Comparison of ENCODE assay signal across 17 mouse cellular contexts in the genomic region with DNA sequence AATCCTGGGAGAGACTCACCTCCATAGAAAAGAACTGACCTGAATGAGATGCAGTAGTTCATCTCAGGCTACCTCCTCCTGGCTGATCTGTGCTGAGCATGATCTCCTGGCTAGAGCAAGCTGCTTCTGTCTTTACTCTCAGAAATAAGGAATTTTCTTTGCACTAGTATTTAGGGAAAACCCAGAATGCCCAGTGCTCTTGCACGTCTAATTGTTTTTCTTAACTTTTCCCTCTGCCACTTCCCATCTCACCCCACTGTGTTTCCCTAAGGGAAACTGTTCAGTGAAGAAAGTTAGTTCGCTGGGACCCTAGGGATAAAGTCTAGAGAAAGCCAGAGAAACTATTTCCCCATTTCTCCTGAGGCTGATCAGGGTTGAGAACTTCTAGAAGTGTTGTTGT. TPM values are rescaled to one million over a fixed set of nuclear protein-coding genes. Genes with fewer than 3 reads are reported as not detected.
"Had no signal": no experiment of that assay in that cellular context is flagged by ENCODE, and none has a peak within 500 bp of the region (broad histone marks: within the 10 kb centered on the region; RNA-seq: fewer than 3 reads in every experiment).

A gene (minus strand): TSS at position 101 of the 400 bp plus-strand sequence.

- H3K27ac ChIP-seq: neural tube, embryonic 13.5 days; neural tube, embryonic 15.5 days; stomach, embryonic 15.5 days; stomach, postnatal 0 days had no signal

- DNase-seq: retina, postnatal 1 day; right cerebral cortex, adult 18-20 months; right cerebral cortex, postnatal 14 days; right cerebral cortex, postnatal 25 days; right cerebral cortex, postnatal 4 days; spleen, adult 18-20 months; thymus, adult 18-20 months; thymus, adult 2 months; thymus, postnatal 14 days; thymus, postnatal 25 days; thymus, postnatal 36 days; thymus, postnatal 4 days had no signal

- H3K4me3 ChIP-seq: neural tube, embryonic 13.5 days; neural tube, embryonic 15.5 days; stomach, embryonic 15.5 days had no signal

RNA-seq across cellular contexts. Expression of the gene that starts here (rescaled TPM):
- total RNA-seq: neutrophil, adult 5-6 weeks had no signal
